Mouse (Mus musculus) spleen, adult 2 months (tissue): Measurements from ENCODE around the gene Mns1.

Experiments used
- CTCF ChIP-seq: fragments of 200-500 bp; IDR thresholded peaks from 2 replicates; pipeline ENCODE4 v1.5.1; 2011; ENCODE audit warnings: mild to moderate bottlenecking, inconsistent platforms; ENCODE audit not compliant: insufficient read depth, insufficient read length, insufficient replicate concordance; ENCODE audit errors: extremely low read depth
- POLR2A ChIP-seq: fragments of 200-500 bp; IDR thresholded peaks from 2 replicates; pipeline ENCODE4 v1.6.1; 2011; ENCODE audit warnings: low read depth, low read length, inconsistent platforms

- no peak for TF ChIP-seq POLR2A
- TF ChIP-seq CTCF, result no peak
These were observed 938 bp downstream of the Mns1 start for GRCm38 (mm10) chr9:72438749-72439148.
